Mouse (Mus musculus) urinary bladder, postnatal 25 days (tissue): ENCODE data around the gene Gm20825.
"Not testable (repeated sequence)": the region's sequence is repeated elsewhere in the genome, so short reads cannot be mapped to it uniquely, and the experiment has no call there.

Experiments
- DNase-seq: peaks from one replicate; pipeline ENCODE4 v3.0.0; 2022; ENCODE audit warnings: low spot score

The Gm20825 gene

GRCm38 (mm10) chrY:8071407-8071806 lies at the start of gene Gm20825:
Gene Gm20825 (minus strand): TSS chrY:8071507.
- not testable (repeated sequence) for DNase-seq
